Mouse (Mus musculus) kidney, adult 2 months (tissue): ENCODE data around the gene Chd1.

ENCODE experiments used
- CTCF ChIP-seq: fragments of 200-500 bp; conservative IDR thresholded peaks from 2 replicates; pipeline ENCODE4 v1.5.1; 2011; ENCODE audit warnings: low read depth, mild to moderate bottlenecking, control low read depth, low read length, moderate library complexity, mixed read lengths; ENCODE audit not compliant: insufficient read depth, insufficient read length
- POLR2A ChIP-seq: fragments of 200-500 bp; IDR thresholded peaks from one replicate; pipeline ENCODE4 v1.6.1; 2011; ENCODE audit warnings: low read depth, low read length, control low read depth

GRCm38 (mm10) chr17:15741836-15742235 lies 37.1 kb downstream of the Chd1 start:
- TF ChIP-seq CTCF (no peak), POLR2A (no peak)
